Mouse (Mus musculus): ENCODE data around the gene Mindy3.

GRCm38 (mm10) chr2:12314028-12314427, 105.2 kb downstream of the Mindy3 start:
- no peak for TF ChIP-seq EP300 (optimal IDR thresholded peaks at IDR 0.05)
- 0 out of 2 replicates have a peak, but pooled peaks have one; percentile 3 for TF ChIP-seq CTCF (IDR thresholded peaks at IDR 0.05; ENCODE audit: low read depth)
